Mouse (Mus musculus) v-Abl transformed pro-B cells (cell line): ENCODE data around the gene Thrb.

Experiments used
- in situ Hi-C, 2 experiments: fragments of 400-800 bp; cut with MboI; formaldehyde crosslinking; loops; one replicate each; pipeline ENCODE4 v1.15.1; 2025; ENCODE audit not compliant: unreplicated experiment in 2 of 2

The Thrb gene

GRCm38 (mm10) chr14:17859790-17860385, 199.8 kb downstream of the Thrb start:
- in situ Hi-C loops, result no loop called here

- in situ Hi-C loops, result no loop called here
Measured at GRCm38 (mm10) chr14:17862651-17863050, 202.6 kb downstream of the Thrb start.

GRCm38 (mm10) chr14:17863701-17864320, 203.8 kb downstream of the Thrb start:
- in situ Hi-C loops, result no loop called here

- in situ Hi-C loops, result no loop called here
Measured at GRCm38 (mm10) chr14:17868326-17868725, 208.3 kb downstream of the Thrb start.

GRCm38 (mm10) chr14:17875946-17876345, 215.9 kb downstream of the Thrb start:
- in situ Hi-C loops, result no loop called here

GRCm38 (mm10) chr14:17879446-17879845, 219.4 kb downstream of the Thrb start:
- in situ Hi-C loops, result no loop called here

GRCm38 (mm10) chr14:17884884-17885283, 224.8 kb downstream of the Thrb start:
- in situ Hi-C loops, result no loop called here

GRCm38 (mm10) chr14:17885320-17885719, 225.3 kb downstream of the Thrb start:
- in situ Hi-C loops, result no loop called here

GRCm38 (mm10) chr14:17894791-17895190, 234.7 kb downstream of the Thrb start:
- in situ Hi-C loops, result no loop called here

- in situ Hi-C loops, result no loop called here
Measured at GRCm38 (mm10) chr14:17899733-17900413, 239.8 kb downstream of the Thrb start.

GRCm38 (mm10) chr14:17900414-17900795, 240.3 kb downstream of the Thrb start:
- in situ Hi-C loops, result no loop called here

GRCm38 (mm10) chr14:17902426-17902825, 242.4 kb downstream of the Thrb start:
- in situ Hi-C loops, result no loop called here

- in situ Hi-C loops, result no loop called here
Measured at GRCm38 (mm10) chr14:17903121-17903520, 243.1 kb downstream of the Thrb start.

GRCm38 (mm10) chr14:17904554-17904953, 244.5 kb downstream of the Thrb start:
- in situ Hi-C loops, result no loop called here

GRCm38 (mm10) chr14:17905627-17906026, 245.6 kb downstream of the Thrb start:
- in situ Hi-C loops, result no loop called here

- in situ Hi-C loops, result no loop called here
Measured at GRCm38 (mm10) chr14:17906931-17907330, 246.9 kb downstream of the Thrb start.

GRCm38 (mm10) chr14:17911157-17911556, 251.1 kb downstream of the Thrb start:
- in situ Hi-C loops, result no loop called here

- in situ Hi-C loops, result no loop called here
Measured at GRCm38 (mm10) chr14:17912573-17913207, 252.6 kb downstream of the Thrb start.

- in situ Hi-C loops, result no loop called here
Measured at GRCm38 (mm10) chr14:17915556-17915955, 255.5 kb downstream of the Thrb start.

- in situ Hi-C loops, result no loop called here
Measured at GRCm38 (mm10) chr14:17916651-17917050, 256.6 kb downstream of the Thrb start.

- in situ Hi-C loops, result no loop called here
Measured at GRCm38 (mm10) chr14:17917124-17917763, 257.2 kb downstream of the Thrb start.
